Mouse (Mus musculus) heart, postnatal 36 days (tissue): Measurements from ENCODE around the gene Krt81. TPM values are rescaled to one million over a fixed set of nuclear protein-coding genes. Genes with fewer than 3 reads are reported as not detected.
A peak's percentile ranks its signal among the peaks of the same experiment; 100 is the strongest.

Experiments used
- DNase-seq, 2 experiments: peaks; one replicate each; pipeline ENCODE4 v3.0.0; 2021 to 2022
- intact Hi-C: fragments of 180-260 bp; cut with DNase I; formaldehyde crosslinking; loops from one replicate; pipeline ENCODE4 v1.15.1; 2025
- total RNA-seq, 2 experiments: library from RNA; stranded (reverse); gene quantifications; 2 replicates each; pipeline ENCODE4 v1.2.3; 2021

Gene Krt81
- total RNA-seq, 2 experiments from 2014 or later: not detected

DNA sequence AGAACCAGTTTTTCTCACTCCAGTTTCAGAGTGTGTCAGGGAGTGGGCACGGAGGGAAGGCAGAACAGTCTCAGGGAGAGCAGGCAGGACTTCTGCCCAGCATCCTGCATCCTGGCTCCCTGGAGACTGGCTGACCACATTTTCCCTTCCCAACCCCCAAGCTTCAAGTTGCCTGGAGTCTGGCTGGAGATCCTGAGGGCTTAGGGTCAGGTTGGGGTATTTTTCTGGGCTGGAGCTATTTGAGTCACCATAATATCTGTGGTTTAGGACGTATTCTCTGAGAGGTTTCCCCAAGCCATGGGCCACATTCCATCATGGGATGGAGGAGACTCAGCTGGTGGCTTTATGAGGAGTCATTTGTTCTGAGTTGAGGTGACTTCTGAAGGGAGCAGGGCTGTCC, 8.3 kb downstream of the Krt81 start:
- no peak for DNase-seq
- intact Hi-C loops: no loop called here

DNA sequence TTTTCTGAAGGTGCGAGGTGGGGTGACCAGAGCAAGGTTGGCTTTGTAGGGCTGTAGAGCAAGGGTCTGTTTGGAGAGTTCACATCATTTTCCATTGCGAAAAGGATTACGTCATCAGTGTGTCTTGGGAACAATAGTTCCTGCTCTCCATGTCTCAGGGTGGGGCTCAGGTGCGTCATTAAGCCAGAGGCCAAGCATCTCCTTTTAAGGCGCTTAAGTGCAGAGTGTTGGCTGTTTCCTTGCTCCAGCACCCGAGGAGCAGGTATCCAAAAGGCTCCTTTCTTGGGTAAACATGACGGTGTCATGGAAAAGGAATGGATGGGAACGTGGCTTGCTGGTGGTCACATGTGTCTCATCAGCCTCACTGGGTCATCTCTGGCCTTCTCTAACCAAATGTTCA, 8.8 kb downstream of the Krt81 start:
- intact Hi-C loops: no loop called here
- no peak for DNase-seq

DNA sequence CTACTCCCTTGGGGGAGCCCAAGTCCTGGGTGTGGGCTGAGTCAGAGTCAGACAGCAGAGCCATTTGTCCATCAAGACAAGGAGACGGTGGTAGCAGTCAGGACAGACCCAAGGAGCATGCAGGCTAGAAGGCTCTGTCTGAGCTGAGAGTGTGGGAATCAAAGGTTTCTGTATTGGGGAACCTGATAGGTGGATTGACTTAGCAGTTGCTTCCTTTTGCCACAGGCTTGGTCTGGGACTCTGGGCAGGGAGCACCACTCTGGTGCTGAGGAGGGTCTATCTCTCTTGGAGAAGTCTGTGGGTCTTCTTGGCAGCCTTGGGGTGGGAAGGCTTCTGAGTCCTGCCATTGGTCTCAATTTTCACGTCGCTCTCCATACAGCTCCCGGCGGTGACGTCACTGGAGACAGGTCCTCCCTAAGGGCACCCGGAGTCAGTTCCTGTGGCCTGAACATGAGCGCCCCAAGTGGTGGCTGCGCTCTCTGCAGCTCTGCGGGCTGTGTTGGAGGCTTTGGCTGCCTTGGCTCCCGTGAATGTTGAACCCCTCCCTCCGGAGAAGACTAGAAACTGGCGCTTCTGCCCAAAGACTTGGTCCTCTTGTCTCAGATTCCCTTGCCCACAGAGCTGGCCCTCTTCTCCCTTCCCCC, 10.3 kb downstream of the Krt81 start:
- intact Hi-C loops: loop anchor here (2.0 kb wide), 1 partner anchor 112 kb away; no protein-coding TSS in a partner anchor

DNA sequence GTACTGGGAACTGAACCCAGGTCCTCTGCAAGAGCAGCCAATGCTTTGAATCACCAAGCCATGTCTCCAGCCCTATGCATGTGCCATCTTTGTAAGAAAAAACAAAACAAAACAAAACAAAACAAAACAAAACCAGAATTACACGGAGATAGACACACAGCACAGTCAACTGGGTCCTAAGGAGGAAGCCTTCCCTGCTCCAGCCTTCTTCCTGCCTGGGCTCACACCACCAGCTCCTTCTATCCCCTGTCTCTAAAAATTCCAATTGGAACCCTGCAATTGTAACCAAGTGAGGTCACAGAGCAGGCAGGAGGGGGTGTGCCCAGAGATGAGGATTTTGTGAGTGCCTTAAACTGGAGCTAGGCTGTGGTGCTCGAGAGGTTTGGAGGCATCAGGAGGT, 16.1 kb downstream of the Krt81 start, which contains the start of gene Krt88:
Gene Krt88, plus strand, starts transcription at position 301 of the 400 bp plus-strand sequence.
- intact Hi-C loops: no loop called here
- DNase-seq: no peak

More for the DNA sequence above, 10.3 kb downstream of the Krt81 start:
- DNase-seq: peak; percentile 73 to 84

DNA sequence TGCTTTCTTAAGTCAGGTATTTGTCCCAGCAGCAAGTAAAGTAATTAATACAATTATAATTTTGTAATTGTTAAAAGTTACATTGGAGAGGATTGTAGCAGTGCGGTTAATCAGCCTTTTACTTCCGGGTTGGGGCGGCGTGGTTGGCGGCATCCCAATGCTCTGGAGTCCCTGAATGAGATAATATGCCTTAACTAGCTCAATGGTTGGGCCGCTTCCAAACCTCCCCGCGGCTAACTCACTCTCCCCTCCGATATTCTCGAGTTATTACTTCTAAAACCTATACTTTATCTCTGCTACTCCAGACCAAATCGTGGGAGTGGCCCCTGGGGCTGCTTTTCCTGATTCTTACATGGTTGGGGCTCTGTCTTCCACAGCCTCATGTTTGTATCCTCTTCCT, 17.0 kb downstream of the Krt81 start:
- peak; percentile 23 to 33 for DNase-seq
- intact Hi-C loops: no loop called here

DNA sequence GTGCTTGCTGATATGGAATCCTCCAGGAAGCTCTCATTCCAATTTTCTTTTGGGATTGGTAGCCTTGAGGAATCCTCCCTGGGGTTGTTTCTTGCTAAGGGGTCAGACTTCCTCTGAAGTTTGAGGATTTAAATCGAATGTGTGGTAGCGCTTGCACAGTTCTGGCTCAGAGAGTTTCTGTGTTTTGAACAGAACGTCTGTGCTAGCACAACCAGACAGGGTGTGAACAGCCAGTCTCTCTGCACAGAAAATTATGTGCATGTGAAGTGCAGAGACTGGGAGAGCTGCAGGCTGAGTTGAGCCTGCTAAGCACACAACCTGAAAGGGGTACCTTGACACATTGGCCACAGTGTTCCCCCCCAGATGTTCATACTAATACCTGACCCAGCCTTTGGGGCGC, 22.7 kb downstream of the Krt81 start:
- intact Hi-C loops: no loop called here
- DNase-seq: no peak

DNA sequence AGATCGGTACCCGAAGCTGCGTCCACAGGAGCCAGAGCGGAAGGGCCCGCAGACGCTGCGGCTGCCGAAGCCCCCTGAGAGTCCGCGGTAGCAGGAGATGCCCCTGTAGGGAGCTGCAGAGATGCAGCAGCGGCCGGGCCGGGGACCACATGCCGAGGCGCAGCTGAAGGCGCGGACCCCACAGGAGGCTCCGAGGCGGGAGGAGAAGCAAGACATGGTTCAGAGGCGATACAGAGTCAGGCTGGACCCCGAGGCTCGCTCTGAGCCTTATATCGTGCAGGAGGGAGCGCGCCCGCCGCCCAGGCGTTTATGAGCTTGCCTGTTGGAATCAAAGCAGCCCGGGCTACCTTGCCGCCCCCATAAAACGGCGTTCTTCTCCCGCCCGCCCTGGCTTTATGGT, 25.0 kb downstream of the Krt81 start, which contains the start of gene Krt87:
Gene Krt87, minus strand, starts transcription at position 250 of the 400 bp plus-strand sequence.
- intact Hi-C loops: no loop called here
- no peak for DNase-seq

DNA sequence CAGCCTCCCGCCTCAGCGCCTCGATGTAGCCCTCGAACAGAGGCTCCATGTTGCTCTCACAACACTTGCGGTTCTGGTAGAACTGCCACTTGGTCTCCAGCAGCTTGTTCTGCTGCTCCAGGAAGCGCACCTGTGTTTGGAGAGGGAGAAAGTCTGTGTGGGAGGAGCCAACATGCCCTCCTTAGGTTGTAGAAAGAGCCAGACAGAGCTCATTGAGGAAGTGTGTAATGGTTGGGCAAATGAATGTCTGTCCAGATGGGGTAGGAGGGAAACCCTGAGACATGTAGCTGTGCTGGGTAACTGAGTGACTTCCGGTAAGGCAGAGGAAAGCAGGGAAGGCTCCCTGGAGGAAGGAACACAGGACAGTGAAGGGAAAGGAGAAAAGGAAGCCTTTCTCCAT, 26.9 kb downstream of the Krt81 start:
- intact Hi-C loops: no loop called here
- DNase-seq: no peak

DNA sequence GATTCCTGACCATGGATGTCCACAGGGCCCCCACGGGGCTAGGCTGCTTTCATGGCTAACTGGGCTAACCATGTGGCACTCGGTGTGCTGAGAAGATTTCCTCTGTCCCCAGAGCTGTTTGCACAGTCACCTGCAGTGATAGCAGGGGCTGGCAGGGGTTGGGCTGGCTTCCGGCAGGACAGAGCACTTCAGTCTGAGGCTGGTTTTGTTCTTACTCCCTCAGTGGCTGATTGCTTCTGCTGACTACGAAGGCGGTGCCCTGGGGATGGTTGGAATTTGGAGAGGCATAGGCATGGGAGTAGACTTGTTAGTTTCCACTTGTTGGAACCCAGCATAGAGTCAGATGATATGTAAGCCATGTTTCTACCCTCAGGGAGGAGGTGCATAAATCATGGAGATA, 38.6 kb downstream of the Krt81 start:
- intact Hi-C loops: no loop called here
- DNase-seq: no peak

DNA sequence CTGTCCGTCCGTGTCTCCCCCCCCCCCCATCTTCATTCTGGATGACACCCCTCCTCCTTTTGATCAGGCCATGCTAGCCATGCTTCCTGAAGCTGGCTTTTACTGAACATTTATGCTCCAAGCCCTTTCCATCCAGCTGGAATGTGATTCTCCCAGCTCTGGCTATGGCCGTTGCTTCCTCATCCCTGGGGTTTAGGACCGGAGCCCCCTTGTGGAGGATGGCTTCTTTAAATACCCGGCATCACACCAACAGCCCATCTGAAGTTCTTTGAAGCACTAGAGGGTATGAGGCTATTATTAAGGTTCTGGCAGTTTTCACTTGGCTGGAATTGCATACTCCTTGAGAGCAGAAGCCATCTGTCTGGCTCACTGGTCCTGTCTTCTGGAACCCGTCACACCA, 42.6 kb downstream of the Krt81 start:
- intact Hi-C loops: no loop called here
- DNase-seq: no peak

DNA sequence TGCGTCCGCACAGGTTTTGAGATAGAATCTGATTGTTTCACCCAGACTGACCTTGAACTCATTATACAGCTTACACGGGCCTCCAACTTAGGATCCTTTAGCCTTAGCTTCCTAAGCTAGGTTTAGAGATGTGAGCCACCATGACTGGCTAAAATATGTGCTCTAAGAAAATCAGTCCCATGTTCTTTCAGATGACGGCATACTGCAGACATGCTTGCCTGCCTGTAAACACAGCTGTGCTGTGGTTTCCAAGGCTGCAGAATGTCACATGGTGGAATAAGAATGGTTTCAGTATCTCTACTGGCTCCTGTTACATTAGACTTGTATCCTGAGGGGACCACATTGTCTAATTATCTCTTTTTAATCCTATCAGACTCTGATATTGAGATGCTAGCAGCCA, 44.6 kb downstream of the Krt81 start:
- intact Hi-C loops: no loop called here
- no peak for DNase-seq

DNA sequence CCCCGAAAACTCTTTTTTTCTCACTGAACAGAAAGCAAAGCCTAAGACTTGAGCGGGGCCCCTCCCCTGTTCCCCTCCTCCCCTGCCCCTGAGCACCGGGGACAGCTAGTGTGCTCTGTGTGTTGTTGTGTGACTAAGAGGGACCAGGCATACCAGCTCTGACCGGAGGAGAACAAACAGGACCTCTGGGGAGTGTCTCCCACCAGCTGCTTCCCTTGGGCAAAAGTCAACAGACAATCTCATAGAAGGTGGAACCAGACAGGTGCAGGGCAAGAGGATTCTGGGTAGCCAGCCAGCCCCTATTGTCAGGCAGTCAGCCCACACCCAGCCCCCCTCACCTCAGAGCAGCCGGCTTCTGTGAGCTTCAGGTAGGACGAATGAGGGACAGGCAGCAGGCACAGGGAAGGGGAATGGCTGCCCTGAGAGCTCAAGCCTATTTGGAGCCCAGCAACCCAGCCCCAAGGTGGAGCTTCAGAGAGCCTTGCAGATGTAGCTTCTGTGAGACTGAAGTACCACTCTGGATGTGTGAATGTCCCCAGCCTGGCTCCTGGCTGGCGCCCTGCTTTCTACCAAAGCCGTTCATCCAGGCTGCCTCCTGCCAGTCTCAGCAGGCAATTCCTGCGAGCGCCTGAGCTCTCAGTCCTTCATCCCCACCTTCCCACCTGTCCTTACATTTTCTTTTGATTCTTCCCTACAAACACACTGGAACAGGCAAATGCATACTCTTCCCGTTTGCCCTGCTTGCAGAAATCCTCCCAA, 48.6 kb downstream of the Krt81 start:
- intact Hi-C loops: loop anchor here (5.0 kb wide), 1 partner anchor 58 kb away; no protein-coding TSS in a partner anchor
- no peak for DNase-seq

DNA sequence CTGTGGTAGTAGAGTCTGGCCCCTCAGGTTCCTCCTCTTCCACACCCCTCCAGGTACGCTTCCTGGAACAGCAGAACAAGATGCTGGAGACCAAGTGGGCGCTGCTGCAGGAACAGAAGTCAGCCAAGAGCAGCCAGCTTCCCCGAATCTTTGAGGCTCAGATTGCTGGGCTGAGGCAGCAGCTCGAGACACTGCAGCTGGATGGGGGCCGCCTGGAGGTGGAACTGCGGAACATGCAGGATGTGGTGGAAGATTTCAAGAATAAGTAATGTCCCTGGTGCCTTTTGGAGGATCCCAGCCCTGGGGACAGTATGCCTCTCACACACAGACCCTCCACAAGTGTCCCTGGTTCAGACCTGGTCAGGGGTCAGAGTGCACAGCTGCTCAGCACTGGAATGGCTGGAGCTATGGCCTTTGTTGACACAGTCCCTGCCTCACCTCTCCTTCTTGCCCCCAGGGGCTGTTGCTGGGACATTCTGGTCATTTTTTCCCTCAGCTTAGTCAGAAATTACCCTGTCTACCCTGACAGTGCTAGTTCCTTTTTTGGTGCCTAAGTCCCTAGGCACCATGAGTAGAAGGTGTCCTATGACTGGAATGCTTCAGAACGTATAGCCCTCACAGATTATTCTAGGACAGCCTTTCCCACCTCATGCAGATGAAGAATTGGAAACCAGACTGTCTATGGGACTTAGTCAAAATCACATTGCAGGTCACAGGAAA, 49.5 kb downstream of the Krt81 start:
- intact Hi-C loops: loop anchor here (5.0 kb wide), 1 partner anchor 57 kb away; no protein-coding TSS in a partner anchor
- no peak for DNase-seq

DNA sequence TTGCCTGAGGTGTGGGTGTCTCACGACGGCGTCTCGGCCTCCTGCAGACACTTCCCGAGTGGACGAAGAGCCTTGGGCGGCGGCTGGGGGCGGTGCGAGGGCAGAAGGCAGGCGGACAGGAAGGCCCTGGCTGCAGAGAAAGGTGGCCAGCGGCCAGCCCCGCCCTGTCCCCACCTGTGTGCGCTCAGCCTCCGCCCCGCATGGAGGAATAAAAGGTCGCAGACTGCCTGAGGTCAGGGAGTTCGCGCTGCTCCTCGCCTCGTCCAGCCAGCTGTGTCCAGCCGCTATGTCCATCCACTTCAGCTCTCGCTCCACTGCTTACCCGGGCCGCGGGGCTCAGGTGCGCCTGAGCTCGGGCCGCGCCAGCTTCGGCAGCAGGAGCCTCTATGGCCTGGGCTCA, 51.4 kb downstream of the Krt81 start:
- no peak for DNase-seq
- intact Hi-C loops: loop anchor here (5.0 kb wide), 1 partner anchor 55 kb away; no protein-coding TSS in a partner anchor

DNA sequence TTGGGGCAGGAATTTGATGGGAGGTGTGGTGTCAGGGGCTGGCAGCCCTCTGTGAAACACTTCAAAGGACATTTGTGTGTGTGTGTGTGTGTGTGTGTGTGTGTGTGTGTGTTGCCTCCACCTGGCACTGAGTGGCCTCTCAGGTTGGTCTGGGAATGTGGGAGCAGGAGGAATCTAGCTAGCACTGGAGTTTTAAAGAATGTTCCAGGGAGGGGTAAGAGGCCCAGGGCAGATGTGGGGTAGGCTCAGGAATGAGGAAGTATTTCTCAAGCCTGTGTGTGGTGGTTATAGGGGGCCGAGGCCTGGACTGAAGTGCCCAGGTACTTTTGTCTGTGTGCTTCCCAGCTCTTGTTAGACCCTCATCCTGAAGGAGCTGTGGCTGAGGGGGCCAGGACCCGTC, 52.8 kb downstream of the Krt81 start, which contains the start of gene Krt7:
Gene Krt7, plus strand, starts transcription at position 269 of the 400 bp plus-strand sequence.
- intact Hi-C loops: loop anchor here (5.0 kb wide), 1 partner anchor 53 kb away; no protein-coding TSS in a partner anchor

More for the DNA sequence above, 52.8 kb downstream of the Krt81 start, which contains the start of gene Krt7:
- DNase-seq: no peak

Other genes with a start within 250 kb of the Krt81 start
- 10 to 100 TPM; 10.7 to 12.0 TPM for gene Grasp, start 239.6 kb downstream of the Krt81 start, total RNA-seq
- gene Nr4a1, start 209.5 kb downstream of the Krt81 start, total RNA-seq: 10 to 100 TPM in 1 of 2 experiments, 1 to 10 TPM in 1; 5.2 to 98.5 TPM
- 10 to 100 TPM; 23.7 to 23.9 TPM for gene Atg101, start 179.5 kb downstream of the Krt81 start, total RNA-seq
- gene 6030408B16Rik, start 170.5 kb downstream of the Krt81 start, total RNA-seq: 1 to 10 TPM in 1 of 2 experiments, under 1 TPM in 1; 0.94 to 1.4 TPM
- gene Krt80, start 93.6 kb downstream of the Krt81 start, total RNA-seq: 1 to 10 TPM; 2.0 to 2.1 TPM
- 1 to 10 TPM; 2.1 to 2.9 TPM for gene Krt7, start 52.7 kb downstream of the Krt81 start, total RNA-seq
- not detected for gene Krt87, start 24.9 kb downstream of the Krt81 start, total RNA-seq
- gene Krt88, start 16.0 kb downstream of the Krt81 start, total RNA-seq: not detected
- gene Krt86, start 9.7 kb upstream of the Krt81 start, total RNA-seq: not detected
- gene Krt83, start 27.8 kb upstream of the Krt81 start, total RNA-seq: not detected
- gene Gm49425, start 53.5 kb upstream of the Krt81 start, total RNA-seq: not detected
- gene Krt84, start 69.1 kb upstream of the Krt81 start, total RNA-seq: not detected
- gene Krt82, start 86.9 kb upstream of the Krt81 start, total RNA-seq: not detected
- gene Krt90, start 99.2 kb upstream of the Krt81 start, total RNA-seq: not detected
- not detected for gene Krt75, start 110.2 kb upstream of the Krt81 start, total RNA-seq
- gene Gm5414, start 164.4 kb upstream of the Krt81 start, total RNA-seq: not detected
- gene Gm5478, start 183.6 kb upstream of the Krt81 start, total RNA-seq: not detected
- not detected for gene Krt6b, start 216.5 kb upstream of the Krt81 start, total RNA-seq
- gene Krt6a, start 230.6 kb upstream of the Krt81 start, total RNA-seq: not detected
- gene Krt5, start 249.1 kb upstream of the Krt81 start, total RNA-seq: not detected